Mouse (Mus musculus): ENCODE measurements around the gene Gsx2. TPM values are rescaled to one million over a fixed set of nuclear protein-coding genes. Genes with fewer than 3 reads are reported as not detected.

The Gsx2 gene
- total and polyA plus RNA-seq, 2 experiments from 2014 or later = 0.14 TPM; not detected in 1

DNA sequence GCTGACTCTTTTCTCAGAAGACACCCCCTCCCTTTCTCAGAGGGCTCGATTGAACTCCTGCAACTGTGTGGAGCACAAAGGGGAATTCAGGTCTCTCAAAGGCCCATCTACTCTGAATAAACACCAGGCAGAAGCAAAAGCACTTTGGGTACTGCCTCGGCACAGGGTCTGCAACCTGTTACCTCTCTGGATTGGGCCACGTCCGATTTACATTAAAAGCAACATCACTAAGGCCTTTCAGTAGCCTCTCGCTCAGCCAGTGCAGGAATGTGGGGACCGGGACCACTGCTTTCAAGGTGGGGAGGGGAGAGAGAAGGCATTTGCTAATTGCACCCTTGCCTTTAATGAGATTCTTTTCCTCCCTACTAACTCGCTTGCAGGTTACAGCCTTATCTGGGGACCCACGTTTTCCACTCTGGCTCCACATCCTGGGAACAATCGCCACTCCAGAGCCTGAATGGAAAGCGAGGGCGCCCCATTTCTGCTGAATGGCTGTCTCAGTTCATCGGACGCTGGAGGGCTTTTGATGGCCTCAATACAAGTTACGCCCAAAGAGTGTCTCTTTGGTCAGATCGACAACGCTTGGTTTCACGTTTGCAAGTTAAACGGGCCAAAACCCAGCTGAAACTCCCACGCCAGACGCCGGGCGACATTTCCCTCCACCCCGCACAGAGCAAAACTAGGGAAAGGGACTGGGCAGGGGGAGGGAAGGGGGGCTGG is 4.6 kb upstream of the Gsx2 start:
- H3K4me3 ChIP-seq (ENCODE audit: low read length) = no peak overlapping the region
- H3K4me1 ChIP-seq (ENCODE audit: insufficient read depth, low read length) = no peaks in the 10 kb centered on the region
- ATAC-seq (no peak), DNase-seq (ENCODE audit: low spot score) (no peak)
- no peaks in the 10 kb centered on the region for H3K36me3 ChIP-seq (ENCODE audit: insufficient read depth, low read length)
- H3K4me2 ChIP-seq (ENCODE audit: low read depth, low read length) = peak overlapping the region; percentile 25; the same call in 1 of the 2 replicates
- no peak overlapping the region for H3K27ac ChIP-seq
- WGBS = 3% methylated on average over 23 of the region's 23 CpGs
- no peak for TF ChIP-seq CTCF (IDR thresholded peaks at IDR 0.05; ENCODE audit: low read depth)
- H3K9ac ChIP-seq (replicated peaks; ENCODE audit: low read length) = no peak overlapping the region
- peaks cover 68% of the 10 kb centered on the region for H3K27me3 ChIP-seq (ENCODE audit: insufficient read depth, low read length)
- H3K9me3 ChIP-seq (ENCODE audit: low read length) = no peaks in the 10 kb centered on the region

DNA sequence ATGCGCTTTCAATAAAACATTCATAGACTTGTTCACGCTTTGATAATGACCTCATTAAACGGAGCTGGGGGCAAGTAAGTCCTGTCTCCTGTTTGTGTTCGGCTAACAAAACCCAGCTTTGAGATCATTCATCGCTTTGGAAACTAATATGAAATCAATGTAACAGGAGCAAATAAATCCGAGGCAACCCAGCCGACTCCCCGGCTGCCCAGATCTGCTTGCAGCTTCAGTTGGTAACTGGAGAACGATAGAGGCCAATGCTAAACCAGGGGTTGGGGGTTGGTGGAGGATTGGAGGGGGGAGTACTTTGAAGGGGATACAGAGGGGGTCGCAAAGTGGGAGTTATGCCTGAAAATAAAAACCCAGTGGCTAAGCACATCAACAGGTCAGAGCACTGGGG is 3.5 kb upstream of the Gsx2 start:
- Histone ChIP-seq H3K36me3 (ENCODE audit: insufficient read depth, low read length) (no peaks in the 10 kb centered on the region), H3K27me3 (ENCODE audit: insufficient read depth, low read length) (peaks cover 79% of the 10 kb centered on the region), H3K4me3 (ENCODE audit: low read length) (no peak overlapping the region), H3K9ac (replicated peaks; ENCODE audit: low read length) (no peak overlapping the region), H3K9me3 (ENCODE audit: low read length) (no peaks in the 10 kb centered on the region), H3K4me2 (ENCODE audit: low read depth, low read length) (no peak overlapping the region), H3K4me1 (ENCODE audit: insufficient read depth, low read length) (no peaks in the 10 kb centered on the region), H3K27ac (no peak overlapping the region)
- ATAC-seq (no peak), DNase-seq (ENCODE audit: low spot score) (no peak)
- no peak for TF ChIP-seq CTCF (IDR thresholded peaks at IDR 0.05; ENCODE audit: low read depth)
- WGBS = 2% methylated on average over 10 of the region's 10 CpGs

GRCm38 (mm10) chr5:75072532-75072931 is 2.9 kb upstream of the Gsx2 start:
- WGBS = 13% methylated on average over 4 of the region's 4 CpGs
- no peaks in the 10 kb centered on the region for H3K4me1 ChIP-seq (ENCODE audit: insufficient read depth, low read length)
- peaks cover 84% of the 10 kb centered on the region for H3K27me3 ChIP-seq (ENCODE audit: insufficient read depth, low read length)
- H3K4me3 ChIP-seq (ENCODE audit: low read length) = no peak overlapping the region
- H3K9me3 ChIP-seq (ENCODE audit: low read length) = no peaks in the 10 kb centered on the region
- no peak overlapping the region for H3K9ac ChIP-seq (replicated peaks; ENCODE audit: low read length)
- no peak for TF ChIP-seq CTCF (IDR thresholded peaks at IDR 0.05; ENCODE audit: low read depth)
- DNase-seq (ENCODE audit: low spot score) = no peak
- H3K4me2 ChIP-seq (ENCODE audit: low read depth, low read length) = no peak overlapping the region
- ATAC-seq = no peak
- H3K27ac ChIP-seq = no peak overlapping the region
- no peaks in the 10 kb centered on the region for H3K36me3 ChIP-seq (ENCODE audit: insufficient read depth, low read length)

DNA sequence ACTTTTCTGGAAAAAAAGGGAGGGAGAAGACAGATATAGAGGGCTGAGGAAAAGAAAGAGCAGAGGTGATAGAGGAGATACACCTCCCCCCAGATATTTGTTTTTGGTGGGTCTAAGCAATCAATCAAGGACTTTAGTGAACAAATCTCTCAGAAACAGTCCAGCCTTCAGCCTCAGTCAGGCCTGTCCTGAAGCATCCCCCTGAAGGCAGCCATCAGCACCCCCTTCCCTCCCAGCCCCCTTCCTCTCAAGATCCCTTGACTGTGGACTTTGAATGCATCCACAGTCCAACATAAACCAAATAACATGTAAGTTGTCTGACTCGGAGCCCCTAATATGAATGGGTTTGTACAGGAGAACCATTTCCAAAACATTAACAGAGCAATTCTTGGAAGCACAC is 2.2 kb upstream of the Gsx2 start:
- Histone ChIP-seq H3K4me1 (ENCODE audit: insufficient read depth, low read length) (no peaks in the 10 kb centered on the region), H3K27ac (no peak overlapping the region), H3K9ac (replicated peaks; ENCODE audit: low read length) (no peak overlapping the region), H3K27me3 (ENCODE audit: insufficient read depth, low read length) (peaks cover 86% of the 10 kb centered on the region), H3K36me3 (ENCODE audit: insufficient read depth, low read length) (no peaks in the 10 kb centered on the region), H3K9me3 (ENCODE audit: low read length) (no peaks in the 10 kb centered on the region), H3K4me2 (ENCODE audit: low read depth, low read length) (no peak overlapping the region), H3K4me3 (ENCODE audit: low read length) (no peak overlapping the region)
- TF ChIP-seq CTCF (IDR thresholded peaks at IDR 0.05; ENCODE audit: low read depth) = no peak
- ATAC-seq = no peak
- no peak for DNase-seq (ENCODE audit: low spot score)
- WGBS = 37% methylated on average over 1 of the region's 1 CpGs

GRCm38 (mm10) chr5:75073684-75074083 is 1.7 kb upstream of the Gsx2 start:
- H3K36me3 ChIP-seq (ENCODE audit: insufficient read depth, low read length) = no peaks in the 10 kb centered on the region
- H3K9ac ChIP-seq (replicated peaks; ENCODE audit: low read length) = no peak overlapping the region
- ATAC-seq = no peak
- peaks cover 85% of the 10 kb centered on the region for H3K27me3 ChIP-seq (ENCODE audit: insufficient read depth, low read length)
- H3K9me3 ChIP-seq (ENCODE audit: low read length) = no peaks in the 10 kb centered on the region
- DNase-seq (ENCODE audit: low spot score) = no peak
- no peak overlapping the region for H3K27ac ChIP-seq
- WGBS = 28% methylated on average over 3 of the region's 3 CpGs
- H3K4me3 ChIP-seq (ENCODE audit: low read length) = no peak overlapping the region
- no peak overlapping the region for H3K4me2 ChIP-seq (ENCODE audit: low read depth, low read length)
- H3K4me1 ChIP-seq (ENCODE audit: insufficient read depth, low read length) = no peaks in the 10 kb centered on the region
- TF ChIP-seq CTCF (IDR thresholded peaks at IDR 0.05; ENCODE audit: low read depth) = no peak

DNA sequence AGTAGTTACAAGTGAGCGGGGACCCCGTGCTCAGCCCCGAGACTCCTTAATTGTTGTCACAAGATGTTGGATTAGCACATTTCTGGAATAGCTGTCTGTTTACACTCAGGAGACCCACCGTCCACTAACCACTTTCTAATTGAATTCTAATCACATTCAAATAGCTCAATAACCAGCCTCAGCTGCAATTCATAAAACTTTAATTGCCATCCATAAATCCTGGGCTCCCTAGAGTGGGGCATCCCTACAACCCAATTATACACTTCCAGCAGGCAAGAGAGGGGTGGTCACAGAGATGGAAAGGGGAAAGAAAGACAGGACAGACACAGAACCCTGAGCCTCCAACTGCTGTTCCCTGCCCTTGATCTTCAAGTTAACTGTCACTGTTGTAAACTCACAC is 1.3 kb upstream of the Gsx2 start:
- H3K4me1 ChIP-seq (ENCODE audit: insufficient read depth, low read length) = no peaks in the 10 kb centered on the region
- H3K4me2 ChIP-seq (ENCODE audit: low read depth, low read length) = no peak overlapping the region
- H3K9ac ChIP-seq (replicated peaks; ENCODE audit: low read length) = no peak overlapping the region
- no peak for TF ChIP-seq CTCF (IDR thresholded peaks at IDR 0.05; ENCODE audit: low read depth)
- H3K27ac ChIP-seq = no peak overlapping the region
- no peak for ATAC-seq
- H3K4me3 ChIP-seq (ENCODE audit: low read length) = no peak overlapping the region
- no peaks in the 10 kb centered on the region for H3K36me3 ChIP-seq (ENCODE audit: insufficient read depth, low read length)
- H3K27me3 ChIP-seq (ENCODE audit: insufficient read depth, low read length) = peaks cover 85% of the 10 kb centered on the region
- WGBS = 24% methylated on average over 4 of the region's 4 CpGs
- DNase-seq (ENCODE audit: low spot score) = no peak
- H3K9me3 ChIP-seq (ENCODE audit: low read length) = no peaks in the 10 kb centered on the region
